Mouse (Mus musculus) adrenal gland, adult 8-10 months (tissue): ENCODE results near the gene Lsm7. TPM values are rescaled to one million over a fixed set of nuclear protein-coding genes. Genes with fewer than 3 reads are reported as not detected.

ENCODE experiments used
- DNase-seq: peaks from one replicate; pipeline ENCODE4 v3.0.0; 2022
- microRNA-seq, 2 experiments: library from miRNA; unstranded; fragments of <30 nt; microRNA quantifications; one replicate each; pipeline ENCODE4 v1.2.0; 2022
- total RNA-seq, 4 experiments: library from RNA; stranded (reverse); gene quantifications; 2 replicates each; pipeline ENCODE4 v1.2.4; 2022

Gene Lsm7
- total RNA-seq, 4 experiments from 2014 or later: 27.4 to 54.4 (median 34.0) TPM

DNA sequence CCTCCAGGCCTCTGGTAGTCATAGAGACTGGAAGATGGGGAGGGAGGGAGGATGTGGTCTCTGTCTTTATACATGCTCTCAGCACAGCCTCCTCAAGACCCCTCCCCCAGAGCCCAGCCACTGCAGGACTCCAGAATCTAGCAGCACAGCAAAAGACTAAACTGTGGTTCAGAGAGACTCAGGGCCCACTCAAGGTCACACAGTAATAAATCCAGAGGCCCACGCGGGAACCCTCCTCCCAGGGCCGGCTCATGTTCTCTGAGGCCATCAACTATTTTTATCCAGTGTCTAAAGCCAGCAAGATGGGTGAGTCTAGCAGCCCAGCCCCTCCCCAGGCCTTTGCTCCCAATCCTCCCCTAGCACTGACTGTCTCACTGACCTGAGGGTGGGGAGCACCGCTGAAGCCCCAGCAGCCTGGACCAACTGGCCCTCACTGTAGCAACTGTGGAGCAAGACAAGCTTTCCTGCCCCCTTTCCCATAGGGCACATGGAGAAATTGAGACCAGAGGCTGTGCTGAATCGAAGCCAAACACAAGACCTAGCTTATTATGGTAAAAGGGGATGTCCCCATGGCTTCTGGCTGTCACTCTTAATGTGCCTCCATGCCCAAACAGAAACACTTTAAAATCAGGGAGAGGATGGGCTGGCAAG lies 42.5 kb downstream of the Lsm7 start:
- DNase-seq: no peak

DNA sequence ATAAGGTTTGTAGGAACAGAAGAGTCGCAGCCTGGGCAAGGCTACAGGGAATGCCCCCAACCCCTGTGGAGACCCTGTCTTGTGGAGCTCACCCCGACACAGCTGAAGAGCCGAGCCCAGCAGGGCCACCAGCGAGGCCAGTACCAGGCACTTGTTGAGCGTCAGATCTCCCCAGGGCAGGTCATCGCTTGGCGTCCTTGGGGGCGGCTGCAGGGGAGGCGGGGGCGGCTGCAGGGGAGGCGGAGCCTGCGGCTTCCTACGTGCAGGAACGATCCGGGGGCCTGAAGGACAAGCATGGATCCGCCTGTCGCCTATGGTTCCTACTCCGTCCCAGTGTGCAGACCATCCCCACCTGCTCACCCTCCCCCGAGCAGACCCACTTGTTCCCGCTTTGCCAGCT lies 44.9 kb downstream of the Lsm7 start:
- no peak for DNase-seq

DNA sequence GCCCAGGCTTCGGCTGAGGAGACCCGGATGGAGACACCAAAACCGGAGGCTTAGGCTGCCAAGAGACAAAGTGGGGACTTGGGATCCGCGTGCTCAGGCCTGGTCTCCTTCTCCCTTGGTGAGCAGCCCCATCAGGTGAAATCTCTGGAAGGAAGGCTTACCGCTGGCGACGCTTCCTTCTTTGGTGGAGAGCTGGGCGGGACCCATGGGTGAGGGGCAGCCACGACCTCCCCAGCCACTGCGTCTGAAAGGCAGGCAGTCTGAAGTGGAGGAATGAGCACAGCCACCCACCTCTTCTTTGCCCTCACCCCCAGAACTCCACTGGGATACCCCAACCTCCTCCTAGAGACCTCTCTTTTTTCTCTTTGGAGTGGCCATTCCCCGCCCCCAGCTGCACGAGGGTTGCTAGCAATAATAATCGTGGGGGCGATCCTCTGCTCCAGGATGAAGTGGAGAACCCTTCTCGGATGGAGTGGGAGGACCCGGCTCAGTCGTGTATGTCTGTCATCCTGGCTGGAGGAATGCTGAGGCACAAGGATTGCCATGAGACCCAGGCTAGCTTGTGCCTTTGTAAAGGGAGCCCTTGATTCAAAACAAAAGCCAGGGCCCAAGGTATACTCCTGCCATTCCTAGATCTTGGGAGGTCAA lies 45.9 kb downstream of the Lsm7 start:
- no peak for DNase-seq

DNA sequence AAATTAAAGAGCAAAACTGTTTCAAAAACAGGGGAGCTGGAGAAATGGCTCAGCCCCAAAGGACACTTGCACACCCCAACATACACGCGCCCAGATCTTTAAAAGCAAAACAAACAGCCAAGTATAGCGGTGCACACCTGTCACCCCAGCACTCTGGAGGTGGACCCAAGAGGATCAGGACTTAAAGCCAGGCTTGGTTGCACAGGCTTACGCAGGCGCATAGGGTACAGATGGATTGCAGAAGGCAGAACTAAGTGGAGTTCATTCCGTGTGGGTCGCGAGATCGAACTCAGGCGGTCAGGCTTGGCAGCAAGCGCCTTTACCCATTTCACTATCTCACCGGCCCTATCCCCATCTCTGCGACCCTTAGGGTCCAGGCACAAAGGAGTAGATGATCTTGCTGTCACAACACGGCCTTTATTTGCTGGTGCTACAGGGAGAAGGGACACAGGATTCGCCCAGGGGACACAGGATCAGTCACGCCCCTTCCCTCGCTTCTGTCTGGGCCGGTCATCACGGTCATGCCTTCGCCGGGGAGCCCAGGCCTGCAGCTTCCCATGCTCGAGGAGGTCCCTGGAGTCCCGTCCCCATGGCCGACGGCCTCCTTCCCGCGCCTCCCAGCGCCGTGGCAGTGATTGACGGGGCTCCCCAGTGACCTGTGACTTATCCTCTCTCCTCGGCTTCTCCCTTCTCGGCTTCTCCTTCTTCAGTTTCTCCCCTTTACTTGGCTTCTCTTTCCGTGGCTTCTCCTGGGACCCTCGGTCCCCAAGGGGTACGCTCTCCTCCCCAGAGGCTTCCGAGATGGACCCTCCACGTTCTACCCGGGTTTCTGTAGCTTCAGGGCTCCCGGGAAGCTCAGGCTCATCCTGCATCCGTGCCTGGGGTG lies 46.7 kb downstream of the Lsm7 start:
- DNase-seq: no peak

DNA sequence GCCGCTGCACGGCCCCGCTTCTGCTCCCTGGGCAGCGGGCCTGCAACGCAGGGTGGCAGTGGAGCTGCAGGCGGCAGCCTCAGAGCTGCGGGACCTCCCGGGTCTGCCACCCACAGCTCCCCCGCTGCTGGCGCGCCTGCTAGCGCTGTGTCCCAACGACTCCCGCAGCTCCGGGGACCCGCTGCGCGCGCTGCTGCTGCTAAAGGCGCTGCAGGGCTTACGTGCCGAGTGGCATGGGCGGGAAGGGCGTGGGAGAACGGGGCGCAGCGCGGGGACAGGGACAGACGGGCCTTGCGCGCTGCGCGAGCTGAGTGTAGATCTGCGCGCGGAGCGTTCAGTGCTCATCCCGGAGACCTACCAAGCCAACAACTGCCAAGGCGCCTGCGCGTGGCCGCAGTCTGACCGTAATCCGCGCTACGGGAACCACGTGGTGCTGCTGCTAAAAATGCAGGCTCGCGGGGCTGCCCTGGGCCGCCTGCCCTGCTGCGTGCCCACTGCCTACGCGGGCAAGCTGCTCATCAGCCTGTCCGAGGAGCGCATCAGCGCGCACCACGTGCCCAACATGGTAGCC lies 47.9 kb downstream of the Lsm7 start:
- no peak for DNase-seq

DNA sequence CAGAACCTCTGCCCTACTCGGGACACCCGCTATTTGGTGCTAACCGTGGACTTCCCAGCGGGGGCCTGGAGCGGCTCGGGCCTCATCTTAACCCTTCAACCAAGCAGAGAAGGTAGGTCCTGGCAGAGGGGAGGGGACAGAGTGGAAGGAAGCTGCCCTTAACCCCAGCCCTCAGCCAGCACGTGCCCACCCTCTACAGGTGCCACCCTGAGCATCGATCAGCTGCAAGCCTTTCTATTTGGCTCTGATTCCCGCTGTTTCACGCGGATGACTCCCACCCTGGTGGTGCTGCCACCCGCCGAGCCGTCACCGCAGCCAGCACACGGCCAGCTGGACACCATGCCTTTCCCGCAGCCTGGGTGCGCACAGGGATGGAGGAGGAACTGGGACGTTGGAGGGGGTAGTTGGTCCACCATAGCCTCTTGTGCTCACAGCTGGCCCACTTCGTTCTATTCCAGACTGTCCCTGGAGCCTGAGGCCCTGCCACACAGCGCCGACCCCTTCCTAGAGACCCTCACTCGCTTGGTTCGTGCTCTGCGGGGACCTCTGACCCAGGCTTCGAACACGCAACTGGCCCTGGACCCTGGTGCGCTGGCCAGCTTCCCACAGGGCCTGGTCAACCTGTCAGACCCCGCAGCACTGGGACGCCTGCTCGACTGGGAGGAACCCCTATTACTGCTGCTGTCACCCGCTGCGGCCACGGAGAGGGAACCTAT lies 48.5 kb downstream of the Lsm7 start:
- no peak for DNase-seq

DNA sequence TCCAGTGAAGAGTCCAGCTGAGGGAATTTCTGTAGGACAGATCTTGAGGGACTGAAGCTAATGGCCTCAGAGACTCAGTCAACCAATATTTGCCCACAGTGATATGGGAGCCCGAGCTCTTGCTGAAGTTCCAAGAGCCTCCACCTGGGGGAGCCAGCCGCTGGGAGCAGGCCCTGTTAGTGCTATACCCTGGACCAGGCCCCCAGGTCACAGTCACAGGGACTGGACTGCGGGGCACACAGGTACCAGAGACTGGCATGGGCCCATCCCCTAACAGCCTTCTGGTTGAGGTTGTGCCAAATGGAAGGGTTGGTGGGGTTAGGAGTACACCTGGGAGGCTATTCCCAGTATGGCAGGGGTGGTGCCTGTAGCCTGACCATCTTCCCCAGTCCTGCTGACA lies 49.1 kb downstream of the Lsm7 start:
- DNase-seq: no peak

DNA sequence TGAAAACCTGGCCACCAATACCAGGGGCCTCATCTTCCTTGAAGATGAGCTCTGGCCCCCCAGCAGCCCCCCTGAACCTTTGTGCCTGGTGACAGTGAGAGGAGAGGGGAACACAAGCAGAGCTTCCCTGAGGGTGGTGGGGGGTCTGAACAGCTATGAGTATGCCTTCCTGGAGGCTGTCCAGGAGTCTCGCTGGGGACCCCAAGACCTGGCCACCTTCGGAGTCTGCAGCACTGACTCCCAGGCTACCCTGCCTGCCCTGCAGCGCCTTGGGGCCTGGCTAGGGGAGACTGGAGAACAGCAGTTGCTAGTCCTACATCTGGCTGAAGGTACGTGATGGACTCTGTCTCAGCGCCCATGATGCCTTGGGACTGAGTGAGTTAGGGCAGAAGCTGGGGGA lies 49.7 kb downstream of the Lsm7 start:
- no peak for DNase-seq

DNA sequence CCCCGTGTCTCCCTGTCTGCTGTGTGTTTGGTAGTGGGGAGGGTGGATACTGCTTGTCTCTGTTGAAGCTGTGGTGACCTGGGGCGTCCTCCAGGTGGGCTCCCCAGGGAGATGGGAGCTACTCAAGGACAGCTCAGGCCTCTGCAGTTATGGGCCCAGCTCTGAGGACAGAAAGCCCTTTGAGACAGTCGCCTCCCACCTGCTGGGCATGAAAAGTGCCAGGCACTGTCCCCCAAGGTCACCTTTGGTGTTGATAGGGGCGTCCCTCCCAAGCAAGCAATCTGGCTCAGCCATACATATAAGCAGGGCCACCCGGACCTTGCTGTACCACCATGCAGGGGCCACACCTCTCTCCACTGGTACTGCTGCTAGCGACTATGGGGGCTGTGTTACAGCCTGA lies 50.1 kb downstream of the Lsm7 start, which contains the start of gene Amh:
Amh (plus strand) TSS at position 328 of the 400 bp plus-strand sequence.
- DNase-seq: no peak

DNA sequence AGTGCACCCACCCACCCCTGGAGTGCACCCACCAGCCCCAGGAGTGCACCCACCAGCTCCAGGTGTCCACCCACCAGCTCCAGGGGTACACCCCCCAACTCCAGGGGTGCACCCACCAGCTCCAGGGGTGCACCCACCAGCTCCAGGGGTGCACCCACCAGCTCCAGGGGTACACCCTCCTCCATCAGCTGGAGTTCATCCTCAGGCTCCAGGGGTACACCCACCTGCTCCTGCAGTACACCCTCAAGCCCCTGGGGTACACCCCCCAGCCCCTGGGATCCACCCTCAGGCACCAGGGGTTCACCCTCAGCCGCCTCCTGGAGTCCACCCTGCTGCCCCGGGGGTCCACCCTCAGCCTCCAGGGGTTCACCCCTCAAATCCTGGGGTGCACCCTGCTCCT lies 50.7 kb downstream of the Lsm7 start:
- DNase-seq: no peak

DNA sequence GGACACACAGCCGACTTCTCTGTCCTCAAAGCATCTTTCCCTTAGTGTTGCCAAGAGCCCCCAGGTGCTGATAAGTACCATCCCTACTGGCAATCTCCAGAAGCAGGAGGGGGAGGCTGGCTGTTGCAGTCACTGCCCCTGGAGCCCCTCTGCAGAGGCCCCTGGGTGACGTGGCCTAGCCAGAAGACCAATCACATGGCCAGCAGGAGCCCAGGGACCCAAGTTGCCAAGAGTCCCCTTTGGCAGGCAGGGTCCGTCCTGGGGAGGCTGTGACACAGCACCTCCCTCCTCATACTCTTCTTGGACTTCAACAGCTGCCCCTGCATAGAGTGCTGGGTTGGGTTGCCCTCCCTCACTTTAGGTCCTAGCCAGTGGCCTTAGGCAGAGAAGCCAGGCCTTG lies 52.0 kb downstream of the Lsm7 start:
- no peak for DNase-seq

Small RNAs within 50 kb of the gene (microRNA-seq; reads per million reads assigned to microRNA genes)
- 0.88 to 2.5 reads per million in 2 experiments for gene Mir1982

Other genes starting within 250 kb of the Lsm7 start
- gene Gm49322, start 249.2 kb downstream of the Lsm7 start, total RNA-seq: 1 to 10 TPM; 1.0 to 4.8 (median 3.5) TPM
- 100 to 1,000 TPM; 157 to 173 (median 165) TPM for gene Csnk1g2, start 232.4 kb downstream of the Lsm7 start, total RNA-seq
- 10 to 100 TPM; 63.4 to 94.6 (median 79.1) TPM for gene Btbd2, start 198.1 kb downstream of the Lsm7 start, total RNA-seq
- 100 to 1,000 TPM; 106 to 157 (median 123) TPM for gene Mknk2, start 177.1 kb downstream of the Lsm7 start, total RNA-seq
- gene Mob3a, start 153.2 kb downstream of the Lsm7 start, total RNA-seq: 10 to 100 TPM; 16.2 to 33.5 (median 25.7) TPM
- gene Izumo4, start 153.0 kb downstream of the Lsm7 start, total RNA-seq: 10 to 100 TPM; 19.3 to 46.2 (median 33.3) TPM
- 100 to 1,000 TPM in 2 of 4 experiments, 10 to 100 TPM in 2; 91.8 to 136 (median 113) TPM for gene Ap3d1, start 112.9 kb downstream of the Lsm7 start, total RNA-seq
- gene Dot1l, start 100.0 kb downstream of the Lsm7 start, total RNA-seq: 10 to 100 TPM; 35.0 to 78.6 (median 57.4) TPM
- 10 to 100 TPM; 52.0 to 78.6 (median 55.5) TPM for gene Sf3a2, start 57.0 kb downstream of the Lsm7 start, total RNA-seq
- gene Plekhj1, start 56.6 kb downstream of the Lsm7 start, total RNA-seq: 100 to 1,000 TPM in 3 of 4 experiments, 10 to 100 TPM in 1; 92.4 to 130 (median 107) TPM
- 1 to 10 TPM in 1 of 4 experiments, under 1 TPM in 3; 0.20 to 1.3 (median 0.68) TPM for gene Amh, start 50.0 kb downstream of the Lsm7 start, total RNA-seq
- gene Jsrp1, start 41.7 kb downstream of the Lsm7 start, total RNA-seq: 10 to 100 TPM in 2 of 4 experiments, 1 to 10 TPM in 2; 5.7 to 23.4 (median 12.4) TPM
- 1,000 to 10,000 TPM in 1 of 4 experiments, 100 to 1,000 TPM in 3; 825 to 1,012 (median 923) TPM for gene Oaz1, start 28.6 kb downstream of the Lsm7 start, total RNA-seq
- 10 to 100 TPM in 3 of 4 experiments, 1 to 10 TPM in 1; 8.4 to 21.5 (median 15.9) TPM for gene Lingo3, start 11.2 kb downstream of the Lsm7 start, total RNA-seq
- 10 to 100 TPM; 28.1 to 45.3 (median 36.1) TPM for gene Sppl2b, start 66 bp upstream of the Lsm7 start, total RNA-seq
- under 1 TPM in 1 of 4 experiments, not detected in 3; 0.18 TPM for gene Tmprss9, start 16.6 kb upstream of the Lsm7 start, total RNA-seq
- 100 to 1,000 TPM; 154 to 235 (median 185) TPM for gene Timm13, start 45.8 kb upstream of the Lsm7 start, total RNA-seq
- gene Lmnb2, start 63.0 kb upstream of the Lsm7 start, total RNA-seq: 10 to 100 TPM; 10.0 to 17.2 (median 15.2) TPM
- gene Gadd45b, start 74.9 kb upstream of the Lsm7 start, total RNA-seq: 100 to 1,000 TPM in 1 of 4 experiments, 10 to 100 TPM in 3; 17.5 to 112 (median 73.6) TPM
- gene Gng7, start 159.7 kb upstream of the Lsm7 start, total RNA-seq: 10 to 100 TPM in 2 of 4 experiments, 1 to 10 TPM in 2; 9.4 to 16.6 (median 12.9) TPM
- 1 to 10 TPM; 3.6 to 6.5 (median 4.4) TPM for gene Diras1, start 170.5 kb upstream of the Lsm7 start, total RNA-seq
- 10 to 100 TPM; 50.7 to 86.9 (median 66.5) TPM for gene Slc39a3, start 182.2 kb upstream of the Lsm7 start, total RNA-seq
- gene Sgta, start 205.0 kb upstream of the Lsm7 start, total RNA-seq: 100 to 1,000 TPM; 185 to 247 (median 197) TPM
- gene Thop1, start 214.8 kb upstream of the Lsm7 start, total RNA-seq: 10 to 100 TPM; 43.6 to 59.2 (median 45.7) TPM
- gene Creb3l3, start 243.7 kb upstream of the Lsm7 start, total RNA-seq: 1 to 10 TPM in 2 of 4 experiments, under 1 TPM in 2; 0.35 to 2.7 (median 1.3) TPM